Mouse (Mus musculus): ENCODE results near the gene Mfsd8. TPM values are rescaled to one million over a fixed set of nuclear protein-coding genes. Genes with fewer than 3 reads are reported as not detected.
"Not testable (repeated sequence)": the region's sequence is repeated elsewhere in the genome, so short reads cannot be mapped to it uniquely, and the experiment has no call there.

Gene Mfsd8
- 9.4 and 9.6 TPM in 2 replicates for polyA plus RNA-seq (2016; fragmentation: Nextera tagmentation; extraction: Ambion mirVana)

DNA sequence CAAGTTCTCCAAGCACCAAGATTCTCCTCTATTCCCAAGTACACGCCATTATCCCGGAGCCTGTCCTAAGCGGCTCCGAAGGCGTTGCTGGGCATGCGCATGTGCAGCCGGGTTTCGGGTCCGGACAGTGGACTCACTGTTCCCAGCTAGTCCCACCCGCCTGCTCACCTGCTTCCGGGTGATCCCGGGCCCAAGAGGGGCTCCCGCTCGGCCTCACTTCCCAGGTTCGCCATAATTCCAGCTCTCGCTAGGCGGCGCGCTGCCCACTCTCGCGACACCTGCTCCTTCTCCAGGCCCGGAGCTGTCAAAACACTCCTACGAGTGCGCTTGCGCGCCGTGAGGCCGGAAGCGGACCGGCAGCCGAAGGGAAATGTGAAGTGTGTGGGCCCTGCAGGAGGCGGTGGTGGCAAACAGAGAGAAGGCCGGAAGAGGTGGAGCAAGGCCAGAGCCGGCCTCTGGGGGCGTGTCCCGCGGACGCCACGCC is at the start of gene Mfsd8:
Gene Mfsd8, minus strand, starts transcription at position 414 of the 484 bp plus-strand sequence.
- H3K4me1 ChIP-seq; H3K27me3 ChIP-seq (replicated peaks); H3K9me3 ChIP-seq; H3K27ac ChIP-seq; H3K36me3 ChIP-seq: not testable (repeated sequence)
- Histone ChIP-seq H3K4me3 (peak within 1 kb of the TSS; percentile 48), H3K4me2 (replicated peaks) (peak within 1 kb of the TSS; percentile 67), H3K9ac (peak within 1 kb of the TSS; percentile 48)
- WGBS = under 1% methylated on average over 39 of the region's 39 CpGs
- ATAC-seq (ENCODE audit: low FRiP score, low read depth) = peak; percentile 99

DNA sequence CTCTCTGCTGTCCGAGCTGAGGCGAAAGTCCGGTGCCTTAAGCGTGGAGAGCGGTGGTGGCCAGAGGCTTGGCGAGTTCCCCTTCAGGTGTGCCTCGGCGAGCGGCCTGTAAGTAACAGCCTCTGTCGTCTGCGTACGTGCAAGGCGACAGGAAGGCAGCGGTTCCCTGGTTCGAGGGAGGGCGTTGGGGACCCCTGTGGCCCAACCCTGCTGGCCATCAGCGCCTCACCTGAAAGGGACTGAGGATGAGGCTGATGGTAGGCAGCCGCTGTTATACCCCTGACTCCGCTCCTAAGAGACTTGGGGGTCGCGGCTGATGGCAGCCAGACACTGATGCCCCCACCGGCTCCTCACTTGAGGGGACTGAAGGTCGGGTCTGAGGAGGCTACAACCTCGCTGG is 47.6 kb upstream of the Mfsd8 start:
- not testable (repeated sequence) for H3K36me3 ChIP-seq; ATAC-seq (ENCODE audit: low FRiP score, low read depth); H3K27me3 ChIP-seq (replicated peaks); H3K4me1 ChIP-seq; H3K9me3 ChIP-seq; H3K27ac ChIP-seq
- 2% methylated on average over 22 of the region's 24 CpGs for WGBS
- Histone ChIP-seq H3K9ac (peak overlapping the region; percentile 61), H3K4me2 (replicated peaks) (peak overlapping the region; percentile 69), H3K4me3 (peak overlapping the region; percentile 49)

DNA sequence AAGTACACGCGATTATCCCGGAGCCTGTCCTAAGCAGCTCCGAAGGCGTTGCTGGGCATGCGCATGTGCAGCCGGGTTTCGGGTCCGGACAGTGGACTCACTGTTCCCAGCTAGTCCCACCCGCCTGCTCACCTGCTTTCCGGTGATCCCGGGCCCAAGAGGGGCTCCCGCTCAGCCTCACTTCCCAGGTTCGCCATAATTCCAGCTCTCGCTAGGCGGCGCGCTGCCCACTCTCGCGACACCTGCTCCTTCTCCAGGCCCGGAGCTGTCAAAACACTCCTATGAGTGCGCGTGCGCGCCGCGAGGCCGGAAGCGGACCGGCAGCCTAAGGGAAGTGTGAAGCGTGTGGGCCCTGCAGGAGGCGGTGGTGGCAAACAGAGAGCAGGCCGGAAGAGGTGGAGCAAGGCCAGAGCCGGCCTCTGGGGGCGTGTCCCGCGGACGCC is 47.2 kb upstream of the Mfsd8 start:
- H3K9me3 ChIP-seq; H3K36me3 ChIP-seq; H3K4me1 ChIP-seq; H3K27ac ChIP-seq; H3K27me3 ChIP-seq (replicated peaks): not testable (repeated sequence)
- WGBS = under 1% methylated on average over 37 of the region's 38 CpGs
- Histone ChIP-seq H3K9ac (peak overlapping the region; percentile 48), H3K4me3 (peak overlapping the region; percentile 43), H3K4me2 (replicated peaks) (peak overlapping the region; percentile 69)
- ATAC-seq (ENCODE audit: low FRiP score, low read depth) = peak; percentile 100

DNA sequence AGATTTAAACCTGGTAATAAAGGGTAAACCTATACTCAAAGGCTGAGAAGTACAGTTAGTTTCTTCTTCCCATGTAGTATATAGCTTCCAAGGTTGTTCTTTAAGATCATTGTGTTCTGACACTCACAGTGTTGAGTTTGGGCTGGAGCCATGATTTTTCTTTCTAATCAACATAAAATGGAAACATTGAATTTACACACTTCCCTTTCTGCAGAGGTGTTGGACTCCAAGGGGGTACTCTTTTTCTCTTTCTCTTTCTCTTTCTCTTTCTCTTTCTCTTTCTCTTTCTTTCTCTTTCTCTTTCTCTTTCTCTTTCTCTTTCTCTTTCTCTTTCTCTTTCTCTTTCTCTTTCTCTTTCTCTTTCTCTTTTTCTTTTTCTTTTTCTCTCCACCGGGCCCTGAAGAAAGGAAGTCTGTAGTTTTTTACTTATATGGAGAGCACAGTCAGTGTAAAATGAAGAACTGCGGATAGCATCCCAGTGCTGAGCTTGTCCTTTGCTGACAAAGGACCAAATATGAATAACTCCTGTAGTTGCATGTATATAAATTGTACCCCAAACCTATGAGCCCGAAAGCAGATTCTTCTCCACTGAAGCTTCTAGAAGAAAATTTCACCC is 6.5 kb upstream of the Mfsd8 start:
- not testable (repeated sequence) for H3K9ac ChIP-seq; H3K9me3 ChIP-seq; H3K4me1 ChIP-seq; H3K27me3 ChIP-seq (replicated peaks); H3K36me3 ChIP-seq; H3K4me3 ChIP-seq; H3K27ac ChIP-seq; H3K4me2 ChIP-seq (replicated peaks); ATAC-seq (ENCODE audit: low FRiP score, low read depth)
- 93% methylated on average over 3 of the region's 3 CpGs for WGBS

DNA sequence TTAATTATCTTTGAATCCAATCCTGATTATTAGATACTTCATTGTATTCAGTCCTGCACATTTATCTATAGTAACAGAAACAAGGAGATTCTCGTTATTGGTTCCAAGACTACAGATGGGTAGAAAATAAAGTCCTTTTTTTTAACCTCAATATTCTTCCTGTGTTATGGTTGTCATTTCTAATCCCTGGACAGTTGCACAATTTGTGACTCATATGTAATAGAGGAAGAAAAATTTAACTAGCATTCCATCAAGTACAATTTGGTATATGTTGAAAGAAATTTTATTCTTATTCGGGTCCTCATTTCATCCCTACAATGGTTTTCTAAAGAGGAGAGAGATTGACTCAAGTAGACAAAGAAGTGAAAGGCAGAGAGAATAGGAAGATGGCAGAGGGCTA is 1.2 kb upstream of the Mfsd8 start:
- not testable (repeated sequence) for H3K36me3 ChIP-seq; ATAC-seq (ENCODE audit: low FRiP score, low read depth); H3K27me3 ChIP-seq (replicated peaks); H3K4me1 ChIP-seq; H3K9ac ChIP-seq; H3K9me3 ChIP-seq; H3K4me2 ChIP-seq (replicated peaks); H3K4me3 ChIP-seq; H3K27ac ChIP-seq
- WGBS = 91% methylated on average over 2 of the region's 2 CpGs

DNA sequence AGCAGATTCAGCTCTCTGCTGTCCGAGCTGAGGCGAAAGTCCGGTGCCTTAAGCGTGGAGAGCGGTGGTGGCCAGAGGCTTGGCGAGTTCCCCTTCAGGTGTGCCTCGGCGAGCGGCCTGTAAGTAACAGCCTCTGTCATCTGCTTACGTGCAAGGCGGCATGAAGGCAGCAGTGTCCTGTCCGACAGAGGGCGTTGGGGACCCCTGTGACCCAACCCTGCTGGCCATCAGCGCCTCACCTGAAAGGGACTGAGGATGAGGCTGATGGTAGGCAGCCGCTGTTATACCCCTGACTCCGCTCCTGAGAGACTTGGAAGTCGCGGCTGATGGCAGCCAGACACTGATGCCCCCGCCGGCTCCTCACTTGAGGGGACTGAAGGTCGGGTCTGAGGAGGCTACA is 332 bp upstream of the Mfsd8 start:
- not testable (repeated sequence) for H3K27ac ChIP-seq; H3K27me3 ChIP-seq (replicated peaks); H3K4me1 ChIP-seq; ATAC-seq (ENCODE audit: low FRiP score, low read depth); H3K36me3 ChIP-seq; H3K9me3 ChIP-seq
- WGBS = 2% methylated on average over 16 of the region's 21 CpGs
- H3K4me2 ChIP-seq (replicated peaks) = peak overlapping the region; percentile 67
- peak overlapping the region; percentile 48 for H3K4me3 ChIP-seq
- H3K9ac ChIP-seq = peak overlapping the region; percentile 48

DNA sequence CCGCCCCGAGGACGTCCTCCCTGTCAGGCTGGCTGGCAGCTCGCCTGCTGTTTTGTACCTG is 101 bp upstream of the Mfsd8 start, which contains the start of gene Abhd18:
Gene Abhd18, plus strand, starts transcription at position 14 of the 61 bp plus-strand sequence.
- peak within 1 kb of the TSS; percentile 48 for H3K4me3 ChIP-seq
- not testable (repeated sequence) for H3K27me3 ChIP-seq (replicated peaks); H3K9me3 ChIP-seq; ATAC-seq (ENCODE audit: low FRiP score, low read depth); H3K36me3 ChIP-seq; H3K4me1 ChIP-seq; H3K27ac ChIP-seq
- H3K4me2 ChIP-seq (replicated peaks) = peak within 1 kb of the TSS; percentile 67
- WGBS = 0% methylated on average over 3 of the region's 4 CpGs
- H3K9ac ChIP-seq = peak within 1 kb of the TSS; percentile 48

DNA sequence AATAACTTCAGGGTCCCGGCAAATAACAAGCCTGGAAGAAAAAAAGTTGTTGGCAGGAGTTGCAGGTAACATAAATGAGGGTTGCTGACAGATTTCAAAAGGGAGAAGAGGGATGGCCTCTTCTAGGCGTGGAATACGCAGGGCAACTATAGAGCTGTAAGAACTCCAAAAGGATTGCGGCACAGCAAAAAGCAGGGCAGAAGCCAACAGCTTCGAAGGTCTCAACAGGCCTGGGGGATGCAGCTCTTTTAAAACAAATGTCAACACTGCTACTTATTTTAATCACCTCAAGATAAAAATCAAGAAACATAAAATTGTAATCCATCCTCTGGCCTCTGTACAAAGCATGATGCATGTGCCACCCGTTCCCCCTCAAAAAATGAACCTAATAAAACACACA is 1.2 kb downstream of the Mfsd8 start:
- H3K9me3 ChIP-seq; H3K27me3 ChIP-seq (replicated peaks); ATAC-seq (ENCODE audit: low FRiP score, low read depth); H3K36me3 ChIP-seq; H3K27ac ChIP-seq; H3K4me3 ChIP-seq; H3K4me1 ChIP-seq: not testable (repeated sequence)
- 85% methylated on average over 6 of the region's 6 CpGs for WGBS
- 0 out of 2 replicates have a peak overlapping the region, but pooled peaks have one; percentile 13 for H3K9ac ChIP-seq
- H3K4me2 ChIP-seq (replicated peaks) = peak overlapping the region; percentile 67

DNA sequence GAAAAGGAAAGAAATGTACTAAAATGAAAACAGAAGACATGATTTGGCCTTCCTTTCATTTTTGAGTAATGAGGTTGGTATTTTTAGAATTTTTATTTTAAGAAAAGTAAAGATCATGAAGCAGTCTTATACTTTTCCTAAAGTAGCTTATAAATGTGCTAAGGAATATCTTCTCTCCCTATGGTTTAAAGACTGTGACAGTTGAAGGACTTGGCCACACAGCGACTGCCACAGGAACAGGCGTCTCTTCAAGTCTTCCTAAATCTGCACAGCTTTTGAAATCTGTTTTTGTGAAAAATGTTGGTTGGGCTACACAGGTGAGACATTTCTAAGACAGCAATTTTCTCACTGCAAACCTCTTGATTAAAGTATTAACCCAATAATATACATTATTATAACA is 33.4 kb downstream of the Mfsd8 start:
- H3K9ac ChIP-seq = no peak overlapping the region
- no peak overlapping the region for H3K4me2 ChIP-seq (replicated peaks)
- peaks cover 49% of the 10 kb centered on the region for H3K36me3 ChIP-seq
- no peak overlapping the region for H3K27ac ChIP-seq
- no peaks in the 10 kb centered on the region for H3K9me3 ChIP-seq
- no peak for ATAC-seq (ENCODE audit: low FRiP score, low read depth)
- 95% methylated on average over 2 of the region's 2 CpGs for WGBS
- H3K4me3 ChIP-seq = no peak overlapping the region
- no peaks in the 10 kb centered on the region for H3K27me3 ChIP-seq (replicated peaks)
- H3K4me1 ChIP-seq = no peaks in the 10 kb centered on the region

DNA sequence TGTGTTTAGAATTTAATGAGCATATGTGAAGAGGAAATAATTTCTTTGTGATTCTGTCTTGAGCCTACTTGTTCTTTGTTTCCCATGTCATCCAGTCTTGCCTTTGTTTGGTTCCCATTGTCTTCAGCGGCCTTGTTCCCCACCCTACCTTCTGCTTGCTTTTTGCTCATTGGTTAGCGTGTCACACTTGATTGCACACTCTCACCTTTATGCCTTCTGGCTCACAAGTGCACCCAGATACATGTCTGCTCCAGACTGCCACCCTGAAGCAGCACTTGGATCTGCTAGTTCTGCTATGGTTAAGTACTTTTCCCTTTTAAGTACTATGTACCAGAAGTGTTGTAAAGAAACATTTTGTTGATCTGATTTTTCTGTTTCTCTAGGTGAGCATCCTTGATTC is 36.8 kb downstream of the Mfsd8 start:
- peaks cover 44% of the 10 kb centered on the region for H3K36me3 ChIP-seq
- no peak overlapping the region for H3K27ac ChIP-seq
- ATAC-seq (ENCODE audit: low FRiP score, low read depth) = no peak
- H3K9me3 ChIP-seq = no peaks in the 10 kb centered on the region
- H3K9ac ChIP-seq = no peak overlapping the region
- H3K4me3 ChIP-seq = no peak overlapping the region
- no peaks in the 10 kb centered on the region for H3K4me1 ChIP-seq
- no peak overlapping the region for H3K4me2 ChIP-seq (replicated peaks)
- H3K27me3 ChIP-seq (replicated peaks) = no peaks in the 10 kb centered on the region
- WGBS = 64% methylated on average over 2 of the region's 2 CpGs

DNA sequence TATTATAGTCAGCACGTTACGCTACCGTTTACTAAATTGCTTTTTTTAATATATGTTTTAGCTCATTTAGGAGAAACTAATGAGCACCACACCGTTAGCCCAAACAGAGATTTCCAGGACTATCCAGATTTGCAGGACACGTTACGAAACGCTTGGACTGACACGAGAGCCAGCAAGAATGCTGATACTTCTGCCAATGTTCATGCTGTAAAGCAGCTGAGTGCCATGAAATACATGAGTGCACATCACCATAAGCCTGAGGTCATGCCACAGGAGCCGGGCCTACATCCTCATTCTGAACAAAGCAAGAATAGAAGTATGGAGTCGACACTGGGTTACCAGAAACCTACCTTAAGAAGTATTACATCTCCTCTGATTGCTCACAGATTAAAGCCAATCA is 38.0 kb downstream of the Mfsd8 start:
- peaks cover 41% of the 10 kb centered on the region for H3K36me3 ChIP-seq

DNA sequence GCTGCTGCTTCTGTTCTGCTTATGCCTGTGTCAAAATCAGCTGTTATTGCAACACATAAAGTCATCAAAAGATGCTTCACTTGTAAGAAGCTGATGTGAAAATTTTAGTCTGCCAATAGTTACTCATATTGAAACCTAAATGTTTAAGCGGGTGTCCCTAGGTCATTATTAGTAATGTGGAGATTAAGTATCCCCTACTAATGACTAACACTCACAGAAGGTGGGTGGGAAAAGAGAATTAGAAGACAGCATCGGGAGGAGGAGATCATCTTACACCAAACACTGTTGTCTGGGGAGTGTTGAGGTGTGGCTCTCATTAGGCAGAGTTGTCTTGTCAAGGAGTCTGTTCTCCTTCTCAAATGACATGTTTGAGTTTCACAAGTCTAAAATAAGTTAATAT is 39.8 kb downstream of the Mfsd8 start:
- Histone ChIP-seq H3K27ac (no peak overlapping the region), H3K9me3 (no peaks in the 10 kb centered on the region), H3K27me3 (replicated peaks) (no peaks in the 10 kb centered on the region), H3K4me1 (no peaks in the 10 kb centered on the region), H3K4me3 (no peak overlapping the region), H3K4me2 (replicated peaks) (no peak overlapping the region), H3K9ac (no peak overlapping the region), H3K36me3 (peaks cover 32% of the 10 kb centered on the region)
- no peak for ATAC-seq (ENCODE audit: low FRiP score, low read depth)
- whole genome bisulfite sequencing = 63% methylated on average over 2 of the region's 2 CpGs

More for the DNA sequence above, 38.0 kb downstream of the Mfsd8 start:
- H3K27me3 ChIP-seq (replicated peaks) = no peaks in the 10 kb centered on the region
- 97% methylated on average over 10 of the region's 10 CpGs for WGBS
- no peak overlapping the region for H3K27ac ChIP-seq
- no peak overlapping the region for H3K4me2 ChIP-seq (replicated peaks)
- no peaks in the 10 kb centered on the region for H3K4me1 ChIP-seq
- H3K9me3 ChIP-seq = no peaks in the 10 kb centered on the region
- no peak overlapping the region for H3K9ac ChIP-seq
- no peak for ATAC-seq (ENCODE audit: low FRiP score, low read depth)
- no peak overlapping the region for H3K4me3 ChIP-seq

DNA sequence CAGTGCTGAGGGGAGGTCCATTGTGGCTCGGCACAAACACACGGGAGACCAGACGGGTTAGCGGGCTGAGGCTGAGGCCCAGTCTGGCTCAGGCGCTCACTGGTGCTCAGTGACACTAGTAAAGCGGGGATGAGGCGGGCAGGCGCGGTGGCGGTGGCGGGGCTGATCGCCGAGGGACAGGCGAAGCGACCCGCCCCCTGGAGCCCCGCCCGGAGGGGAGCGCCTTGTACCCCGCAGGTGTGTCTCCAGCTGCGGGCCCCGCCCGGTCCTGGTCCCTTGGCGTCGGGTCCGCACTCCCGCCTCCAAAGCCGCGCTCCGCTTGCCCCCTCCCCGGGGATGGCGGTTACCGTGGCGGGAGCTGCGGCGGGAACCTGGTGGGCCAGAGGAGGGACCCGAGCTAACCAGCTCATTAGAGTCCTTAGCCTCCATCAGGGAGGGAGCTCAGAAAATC is 46.3 kb downstream of the Mfsd8 start:
- H3K9me3 ChIP-seq = no peaks in the 10 kb centered on the region
- 0% methylated on average over 35 of the region's 37 CpGs for WGBS
- ATAC-seq (ENCODE audit: low FRiP score, low read depth) = peak; percentile 85
- H3K9ac ChIP-seq = peak overlapping the region; percentile 87
- no peaks in the 10 kb centered on the region for H3K27me3 ChIP-seq (replicated peaks)
- peak overlapping the region; percentile 92 for H3K4me3 ChIP-seq
- H3K27ac ChIP-seq = 0 out of 2 replicates have a peak overlapping the region, but pooled peaks have one; percentile 20
- peak overlapping the region; percentile 97 for H3K4me2 ChIP-seq (replicated peaks)
- peaks cover 8% of the 10 kb centered on the region for H3K36me3 ChIP-seq
- peaks cover 7% of the 10 kb centered on the region; the same call in 1 of the 2 replicates for H3K4me1 ChIP-seq
